Mouse (Mus musculus): ENCODE results near the gene Suclg2.

The Suclg2 gene

DNA sequence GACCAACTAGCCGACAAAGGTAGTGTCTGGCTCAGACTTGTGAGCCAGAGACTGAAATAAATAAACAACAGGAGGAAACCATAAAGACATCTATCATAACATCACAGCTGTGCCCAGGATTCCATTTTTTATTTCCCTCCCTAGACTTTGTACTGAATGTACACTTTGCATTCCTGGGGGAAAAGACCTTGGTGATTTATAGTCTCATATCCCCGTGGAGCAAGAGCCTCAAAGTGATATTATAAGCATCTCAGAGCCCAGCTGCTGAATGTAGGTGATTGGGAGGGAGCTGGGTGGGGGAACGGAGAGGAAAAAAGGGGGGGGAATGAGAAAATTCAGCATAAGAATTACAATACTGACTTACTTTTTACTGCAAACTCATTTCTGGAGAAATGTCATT is 259.2 kb downstream of the Suclg2 start:
- DNase-seq (ENCODE audit: low spot score), result no peak

- DNase-seq (ENCODE audit: low spot score), result no peak
Observed at GRCm38 (mm10) chr6:95446151-95446550, 272.4 kb downstream of the Suclg2 start.

- DNase-seq (ENCODE audit: low spot score), result no peak
Observed at GRCm38 (mm10) chr6:95445036-95445435, 273.6 kb downstream of the Suclg2 start.
